Mouse (Mus musculus): Measurements from ENCODE around the gene Bcs1l. TPM values are rescaled to one million over a fixed set of nuclear protein-coding genes. Genes with fewer than 3 reads are reported as not detected.

Gene Bcs1l
- total RNA-seq (2023): 10 to 100 TPM; 12.3 to 13.8 TPM

GRCm38 (mm10) chr1:74587773-74588445 lies at the start of gene Bcs1l, which contains the start of gene Zfp142:
Gene Bcs1l (plus strand): TSS chr1:74588289.
Gene Zfp142 (minus strand): TSS chr1:74588246.

GRCm38 (mm10) chr1:74542451-74542961 lies 45.6 kb upstream of the Bcs1l start, which contains the start of gene Plcd4:
Gene Plcd4 (plus strand): TSS chr1:74542888.

GRCm38 (mm10) chr1:74544184-74544583 lies 43.9 kb upstream of the Bcs1l start, which contains the start of gene Usp37:
Gene Usp37 (minus strand): TSS chr1:74544284.

GRCm38 (mm10) chr1:74601267-74601962 lies 13.3 kb downstream of the Bcs1l start, which contains the start of the genes Rnf25 and Stk36:
Gene Rnf25 (minus strand): TSS chr1:74601397.
Gene Stk36 (plus strand): TSS chr1:74601445.

Other genes with a start within 250 kb of the Bcs1l start
- gene Catip, start 226.2 kb upstream of the Bcs1l start, total RNA-seq (2023): not detected
- 1 to 10 TPM; 1.7 to 3.5 TPM for gene Slc11a1, start 213.1 kb upstream of the Bcs1l start, total RNA-seq (2023)
- gene Ctdsp1, start 196.8 kb upstream of the Bcs1l start, total RNA-seq (2023): 100 to 1,000 TPM; 120 to 129 TPM
- 1 to 10 TPM in 1 of 2 experiments, under 1 TPM in 1; 0.96 to 3.3 TPM for gene Vil1, start 178.9 kb upstream of the Bcs1l start, total RNA-seq (2023)
- 10 to 100 TPM; 30.6 to 32.4 TPM for gene Cnot9, start 82.2 kb upstream of the Bcs1l start, total RNA-seq (2023)
- gene Plcd4, start 45.4 kb upstream of the Bcs1l start, total RNA-seq (2023): under 1 TPM; 0.62 to 0.84 TPM
- 10 to 100 TPM; 25.0 to 27.9 TPM for gene Usp37, start 44.0 kb upstream of the Bcs1l start, total RNA-seq (2023)
- 10 to 100 TPM; 49.4 to 61.7 TPM for gene Zfp142, start within 50 bp of the Bcs1l start, total RNA-seq (2023)
- 10 to 100 TPM; 44.5 to 53.4 TPM for gene Rnf25, start 13.1 kb downstream of the Bcs1l start, total RNA-seq (2023)
- not detected for gene Stk36, start 13.2 kb downstream of the Bcs1l start, total RNA-seq (2023)
- gene Ttll4, start 73.5 kb downstream of the Bcs1l start, total RNA-seq (2023): 10 to 100 TPM; 65.7 to 79.6 TPM
- gene Cyp27a1, start 125.3 kb downstream of the Bcs1l start, total RNA-seq (2023): 1 to 10 TPM in 1 of 2 experiments, under 1 TPM in 1; 0.53 to 1.4 TPM
- gene Prkag3, start 160.9 kb downstream of the Bcs1l start, total RNA-seq (2023): not detected
- gene Wnt6, start 183.6 kb downstream of the Bcs1l start, total RNA-seq (2023): not detected
- under 1 TPM; 0.50 to 0.98 TPM for gene Wnt10a, start 203.2 kb downstream of the Bcs1l start, total RNA-seq (2023)